In genomic region chr17:5210891-5211290, GRCm38 (mm10) we compare ENCODE assay signal across 17 mouse cellular contexts.
DNase-seq lines count a peak whose midpoint lies in the region; ATAC-seq and TF ChIP-seq lines count a peak whose summit lies in the region.
"Had no signal": no experiment of that assay in that cellular context is flagged by ENCODE, and none has a peak within 500 bp of the region (broad histone marks: within the 10 kb centered on the region; RNA-seq: fewer than 3 reads in every experiment).

No protein-coding gene starts in this region.

- no peaks in the 10 kb centered on the region for H3K27me3 ChIP-seq in CH12.LX (replicated peaks)
- H3K27me3 ChIP-seq: limb, embryonic 13.5 days had no signal

- dilution Hi-C loops in CH12.LX (cut with MboI; ENCODE audit: extremely low pct_ligation_motif_present, extremely low pct_unique_long_range_greater_than_20kb, low sequenced_read_pairs) = no loop called here

- ATAC-seq in megakaryocyte, adult 5-6 weeks (ENCODE audit: poor library complexity, severe bottlenecking) = peak; percentile 65
- ATAC-seq: inflammation-experienced regulatory T-cells, adult 6 months had no signal

- H3K4me1 ChIP-seq in lung, adult 2 months (ENCODE audit: control insufficient read depth, insufficient read depth, low read length) = peaks cover 9% of the 10 kb centered on the region
- H3K4me1 ChIP-seq in CH12.LX (ENCODE audit: control insufficient read depth in 1 of 2, insufficient read depth in 2 of 2) = peaks cover 7 to 60% of the 10 kb centered on the region in 2 experiments

- no peak overlapping the region for H3K4me3 ChIP-seq in lung, adult 2 months (replicated peaks; ENCODE audit: extremely low read depth, low read depth, low read length)
- H3K4me3 ChIP-seq in CH12.LX (replicated peaks in 1 of 3; ENCODE audit: low read depth in 2 of 3, low read length in 2 of 3, poor library complexity in 1 of 3) = no peak overlapping the region
- H3K4me3 ChIP-seq: limb, embryonic 13.5 days had no signal

- WGBS in lung, adult 2 months = 69% methylated on average over 7 of the region's 7 CpGs

- no peak overlapping the region for H3K27ac ChIP-seq in CH12.LX (ENCODE audit: insufficient read depth, low read depth)
- H3K27ac ChIP-seq: kidney, postnatal 0 days; limb, embryonic 13.5 days had no signal

- no peaks in the 10 kb centered on the region for H3K79me2 ChIP-seq in CH12.LX (replicated peaks; ENCODE audit: control insufficient read depth, extremely low read depth, insufficient read depth, poor library complexity, severe bottlenecking)

- intact Hi-C loops in heart, postnatal 36 days (cut with DNase I) = loop anchor here (5.0 kb wide), 1 partner anchor 36 kb away; no protein-coding TSS in a partner anchor

- TF ChIP-seq RAD21 in CH12.LX (IDR thresholded peaks at IDR 0.05; ENCODE audit: low read depth, low read length) = no peak

- peak; percentile 87 for DNase-seq in heart, adult 11 months
- DNase-seq in heart, postnatal 36 days = no peak
- DNase-seq in lung, postnatal 36 days = peak; percentile 27
- DNase-seq in lung, adult 2 months = no peak
- peak; percentile 45 for DNase-seq in CH12.LX (ENCODE audit: extremely low read depth)
- DNase-seq in left cerebral cortex, adult 8-10 months (ENCODE audit: low spot score in 2 of 2) = no peak
- DNase-seq in ovary, adult 18-20 months (ENCODE audit: low spot score) = no peak
- DNase-seq: embryo, embryonic 11 days; layer of hippocampus, postnatal 36 days; right cerebral cortex, postnatal 14 days; thymus, postnatal 36 days had no signal

- H3K36me3 ChIP-seq in CH12.LX (replicated peaks in 1 of 2; ENCODE audit: control insufficient read depth in 1 of 2, insufficient read depth in 1 of 2, low read length in 1 of 2) = peaks cover 0 to 21% of the 10 kb centered on the region in 2 experiments
- H3K36me3 ChIP-seq: limb, embryonic 13.5 days had no signal

- no peaks in the 10 kb centered on the region for H3K9me3 ChIP-seq in CH12.LX (replicated peaks; ENCODE audit: low read length)
- H3K9me3 ChIP-seq: G1E; limb, embryonic 13.5 days had no signal

- in situ Hi-C loops in CH12.LX (cut with MboI; ENCODE audit: low pct_ligation_motif_present, low pct_unique_long_range_greater_than_20kb, low sequenced_read_pairs) = no loop called here

- no peak for TF ChIP-seq CTCF in lung, adult 2 months (IDR thresholded peaks at IDR 0.05; ENCODE audit: insufficient read depth, low read length)
- TF ChIP-seq CTCF in CH12.LX (conservative IDR thresholded peaks at IDR 0.05 in 1 of 2, IDR thresholded peaks at IDR 0.05 in 1 of 2; ENCODE audit: low read depth in 2 of 2, low read length in 2 of 2) = no peak

- no peak overlapping the region for H3K9ac ChIP-seq in CH12.LX (ENCODE audit: insufficient read depth, low read depth)
- H3K9ac ChIP-seq: limb, embryonic 13.5 days; lung, embryonic 14.5 days had no signal

- peak; percentile 55 for TF ChIP-seq EP300 in CH12.LX (IDR thresholded peaks at IDR 0.05; ENCODE audit: low read length)

- H3K4me2 ChIP-seq in CH12.LX (ENCODE audit: insufficient read depth, low read depth, poor library complexity, severe bottlenecking) = no peak overlapping the region
- H3K4me2 ChIP-seq: limb, embryonic 13.5 days; lung, embryonic 14.5 days had no signal

- no peak for TF ChIP-seq POLR2A in lung, adult 2 months (IDR thresholded peaks at IDR 0.05; ENCODE audit: borderline replicate concordance, extremely low read depth, low read depth, low read length)
- TF ChIP-seq POLR2A in CH12.LX (IDR thresholded peaks at IDR 0.05; ENCODE audit: low read depth, low read length) = no peak

TF ChIP-seq in CH12.LX, 34 proteins besides CTCF, POLR2A, EP300 and RAD21:
- peak; percentile 57; the same call in 1 of the 2 replicates for TF ChIP-seq IRF4 (IDR thresholded peaks at IDR 0.05; ENCODE audit: low read depth, low read length)
- TF ChIP-seq KAT2A (IDR thresholded peaks at IDR 0.05; ENCODE audit: insufficient replicate concordance, low read length) = no peak
TF ChIP-seq in CH12.LX: peak in this region for 1.

Comparison
In these comparisons a context has a peak if more than half of its experiments do, and no peak if none do; other contexts are left out.
1. DNase-seq: peak in heart, adult 11 months (single experiment), lung, postnatal 36 days (single experiment) and CH12.LX (single experiment); none in heart, postnatal 36 days (0 of 2), lung, adult 2 months (single experiment), left cerebral cortex, adult 8-10 months (0 of 2) and ovary, adult 18-20 months (single experiment).